In genomic region chr4:80765781-80766180, GRCm38 (mm10) we compare ENCODE assay signal across 8 mouse cellular contexts.
DNase-seq lines count a peak whose midpoint lies in the region; ATAC-seq and TF ChIP-seq lines count a peak whose summit lies in the region.

No protein-coding gene starts in this region.

- H3K9me3 ChIP-seq in hindbrain, embryonic 16.5 days (ENCODE audit: control insufficient read depth, low read length) = no peaks in the 10 kb centered on the region
- H3K9me3 ChIP-seq in midbrain, embryonic 14.5 days (ENCODE audit: control insufficient read depth, low read length) = no peaks in the 10 kb centered on the region

- no peaks in the 10 kb centered on the region for H3K4me1 ChIP-seq in hindbrain, embryonic 16.5 days (ENCODE audit: control insufficient read depth, insufficient read depth, low read depth, low read length)
- H3K4me1 ChIP-seq in midbrain, embryonic 14.5 days (ENCODE audit: control insufficient read depth, insufficient read depth, low read length) = no peaks in the 10 kb centered on the region

- no peak overlapping the region for H3K9ac ChIP-seq in hindbrain, embryonic 16.5 days (ENCODE audit: low read depth, low read length)
- no peak overlapping the region for H3K9ac ChIP-seq in midbrain, embryonic 14.5 days (replicated peaks; ENCODE audit: low read length)

- DNase-seq in heart, adult 11 months = peak; percentile 53
- DNase-seq in heart, postnatal 25 days (ENCODE audit: low spot score) = no peak
- DNase-seq in adrenal gland, postnatal 25 days = peak; percentile 35
- DNase-seq in fibroblast of lung, adult 2 months (ENCODE audit: low read depth) = peak; percentile 28
- peak; percentile 67 to 68 for DNase-seq in left cerebral cortex, adult 2 months (ENCODE audit: extremely low spot score in 1 of 2, low spot score in 2 of 2)
- peak; percentile 94 for DNase-seq in midbrain, embryonic 14.5 days

- peak; percentile 87 for TF ChIP-seq CTCF in left cerebral cortex, adult 2 months (IDR thresholded peaks at IDR 0.05)

- ATAC-seq in hindbrain, embryonic 16.5 days = peak; percentile 80
- peak; percentile 63; the same call in 1 of the 2 replicates for ATAC-seq in midbrain, embryonic 14.5 days (ENCODE audit: low FRiP score, low TSS enrichment)
- ATAC-seq in erythroid progenitor cell, adult 5-6 weeks (replicated peaks; ENCODE audit: low FRiP score, poor library complexity, severe bottlenecking) = no peak

- 41% methylated on average over 4 of the region's 4 CpGs for WGBS in hindbrain, embryonic 16.5 days
- WGBS in midbrain, embryonic 14.5 days = 40% methylated on average over 4 of the region's 4 CpGs

- H3K4me2 ChIP-seq in hindbrain, embryonic 16.5 days (ENCODE audit: low read length) = no peak overlapping the region
- no peak overlapping the region for H3K4me2 ChIP-seq in midbrain, embryonic 14.5 days (ENCODE audit: low read length)

- no peaks in the 10 kb centered on the region for H3K27me3 ChIP-seq in hindbrain, embryonic 16.5 days (replicated peaks; ENCODE audit: control insufficient read depth, insufficient read depth, low read length)
- H3K27me3 ChIP-seq in midbrain, embryonic 14.5 days (ENCODE audit: control insufficient read depth, insufficient read depth, low read length) = no peaks in the 10 kb centered on the region

- intact Hi-C loops in heart, postnatal 25 days (cut with DNase I) = no loop called here
- intact Hi-C loops in left cerebral cortex, adult 2 months (cut with DNase I) = loop anchor here (10.0 kb wide), 2 partner anchors 561 to 1101 kb away; no protein-coding TSS in a partner anchor

- no peaks in the 10 kb centered on the region for H3K36me3 ChIP-seq in hindbrain, embryonic 16.5 days (ENCODE audit: control insufficient read depth, insufficient read depth, low read length)
- no peaks in the 10 kb centered on the region for H3K36me3 ChIP-seq in midbrain, embryonic 14.5 days (ENCODE audit: control insufficient read depth, insufficient read depth, low read length)

- H3K27ac ChIP-seq in hindbrain, embryonic 16.5 days (ENCODE audit: low read depth, low read length) = no peak overlapping the region
- H3K27ac ChIP-seq in left cerebral cortex, adult 2 months = no peak overlapping the region
- no peak overlapping the region for H3K27ac ChIP-seq in midbrain, embryonic 14.5 days (replicated peaks; ENCODE audit: low read depth, low read length)

- H3K4me3 ChIP-seq in hindbrain, embryonic 16.5 days (ENCODE audit: low read length) = no peak overlapping the region
- no peak overlapping the region for H3K4me3 ChIP-seq in left cerebral cortex, adult 2 months
- H3K4me3 ChIP-seq in midbrain, embryonic 14.5 days (replicated peaks; ENCODE audit: low read depth, low read length) = no peak overlapping the region
